Mouse (Mus musculus) cerebellum, adult 2 months (tissue): ENCODE results near the gene Rps25.

Source experiments
- CTCF ChIP-seq: fragments of 200-500 bp; IDR thresholded peaks from 2 replicates; pipeline ENCODE4 v1.5.1; 2011; ENCODE audit warnings: low read depth, mild to moderate bottlenecking, control low read depth, low read length, moderate library complexity, borderline replicate concordance; ENCODE audit not compliant: insufficient read depth
- POLR2A ChIP-seq: fragments of 200-500 bp; IDR thresholded peaks from 2 replicates; pipeline ENCODE4 v1.6.1; 2011; ENCODE audit warnings: low read length, control low read depth, borderline replicate concordance; ENCODE audit not compliant: insufficient read depth

DNA sequence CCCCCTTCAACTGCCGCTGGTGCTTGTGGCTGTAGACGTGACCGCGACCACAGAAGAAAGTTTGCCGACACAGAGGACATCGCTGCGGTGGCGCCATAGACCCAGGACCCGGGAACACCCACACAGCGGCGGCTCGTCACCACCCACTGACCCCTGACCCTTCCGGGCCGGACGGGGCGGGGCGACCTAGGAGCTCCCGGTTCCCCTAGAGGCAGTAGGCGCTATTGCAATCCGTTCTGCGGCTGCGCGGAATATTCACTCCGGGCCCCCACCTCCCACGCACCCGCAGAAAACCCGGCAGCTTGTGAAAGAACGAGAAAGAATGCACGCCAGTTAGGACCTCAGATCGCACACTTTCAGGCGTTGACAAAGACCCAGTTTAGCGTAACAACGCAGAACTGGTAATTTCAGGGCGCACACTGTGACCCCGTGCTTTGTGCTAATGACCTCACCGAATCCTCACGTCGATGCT is 11.0 kb downstream of the Rps25 start:
- TF ChIP-seq CTCF = peak; percentile 72
- TF ChIP-seq POLR2A = peak; percentile 85
